ENCODE assay signal across 8 mouse cellular contexts in genomic region chrX:153724400-153724799, GRCm38 (mm10). TPM values are rescaled to one million over a fixed set of nuclear protein-coding genes. Genes with fewer than 3 reads are reported as not detected.
DNase-seq lines count a peak whose midpoint lies in the region; ATAC-seq and TF ChIP-seq lines count a peak whose summit lies in the region.

No protein-coding gene starts in this region.

- TF ChIP-seq EP300 in MEL (IDR thresholded peaks at IDR 0.05; ENCODE audit: low read depth in 1 of 2, low read length in 2 of 2): no peak
- no peak for TF ChIP-seq EP300 in liver, embryonic 14.5 days (IDR thresholded peaks at IDR 0.05; ENCODE audit: low read depth)
- TF ChIP-seq EP300 in stomach, postnatal 0 days (optimal IDR thresholded peaks at IDR 0.05): no peak

- H3K36me3 ChIP-seq in heart, embryonic 12.5 days: no peaks in the 10 kb centered on the region
- peaks cover 9 to 17% of the 10 kb centered on the region in 2 experiments for H3K36me3 ChIP-seq in MEL (ENCODE audit: control insufficient read depth in 1 of 2, insufficient read depth in 2 of 2, low read length in 2 of 2)
- no peaks in the 10 kb centered on the region for H3K36me3 ChIP-seq in forebrain, embryonic 12.5 days (replicated peaks)
- no peaks in the 10 kb centered on the region for H3K36me3 ChIP-seq in liver, embryonic 14.5 days (replicated peaks; ENCODE audit: control insufficient read depth, insufficient read depth, low read depth)
- no peaks in the 10 kb centered on the region for H3K36me3 ChIP-seq in stomach, postnatal 0 days (ENCODE audit: control insufficient read depth, insufficient read depth, low read length)

- H3K79me2 ChIP-seq in MEL (ENCODE audit: control insufficient read depth, insufficient read depth, low read length, poor library complexity): peaks cover 25% of the 10 kb centered on the region

- no peaks in the 10 kb centered on the region for H3K27me3 ChIP-seq in heart, embryonic 12.5 days (replicated peaks)
- no peaks in the 10 kb centered on the region for H3K27me3 ChIP-seq in MEL (ENCODE audit: control insufficient read depth in 1 of 2, insufficient read depth in 2 of 2, low read length in 2 of 2)
- no peaks in the 10 kb centered on the region for H3K27me3 ChIP-seq in forebrain, embryonic 12.5 days
- H3K27me3 ChIP-seq in liver, embryonic 14.5 days (ENCODE audit: control insufficient read depth, insufficient read depth, low read length): no peaks in the 10 kb centered on the region
- no peaks in the 10 kb centered on the region for H3K27me3 ChIP-seq in stomach, postnatal 0 days (ENCODE audit: control insufficient read depth, insufficient read depth, low read length)

- WGBS in heart, embryonic 12.5 days: 42% methylated on average over 3 of the region's 3 CpGs
- 17% methylated on average over 3 of the region's 3 CpGs for WGBS in forebrain, embryonic 12.5 days
- 32% methylated on average over 3 of the region's 3 CpGs for WGBS in liver, embryonic 14.5 days (ENCODE audit: insufficient replicate concordance)
- WGBS in stomach, postnatal 0 days: 28% methylated on average over 3 of the region's 3 CpGs

- TF ChIP-seq RAD21 in MEL (IDR thresholded peaks at IDR 0.05; ENCODE audit: low read depth, low read length): no peak

- no peaks in the 10 kb centered on the region for H3K4me1 ChIP-seq in heart, embryonic 12.5 days (replicated peaks)
- peaks cover 2 to 14% of the 10 kb centered on the region in 2 experiments; a peak in 3 of 4 replicates for H3K4me1 ChIP-seq in MEL (ENCODE audit: control insufficient read depth in 1 of 2, insufficient read depth in 2 of 2, low read length in 2 of 2)
- no peaks in the 10 kb centered on the region for H3K4me1 ChIP-seq in forebrain, embryonic 12.5 days
- H3K4me1 ChIP-seq in liver, embryonic 14.5 days (replicated peaks; ENCODE audit: control insufficient read depth in 2 of 2, insufficient read depth in 2 of 2, low read length in 1 of 2): no peaks in the 10 kb centered on the region
- no peaks in the 10 kb centered on the region for H3K4me1 ChIP-seq in stomach, postnatal 0 days (replicated peaks; ENCODE audit: control insufficient read depth, insufficient read depth)

- H3K4me3 ChIP-seq in heart, embryonic 12.5 days: peak overlapping the region; percentile 40
- H3K4me3 ChIP-seq in MEL (ENCODE audit: control insufficient read depth in 1 of 2, insufficient read depth in 1 of 2, low read depth in 2 of 2, low read length in 2 of 2): peak overlapping the region; percentile 86 to 99
- peak overlapping the region; percentile 50 for H3K4me3 ChIP-seq in forebrain, embryonic 12.5 days (replicated peaks)
- peak overlapping the region; percentile 4 to 29; a peak in 3 of 4 replicates for H3K4me3 ChIP-seq in liver, embryonic 14.5 days (ENCODE audit: insufficient read depth in 1 of 2, low read depth in 2 of 2, low read length in 2 of 2)
- H3K4me3 ChIP-seq in stomach, postnatal 0 days (ENCODE audit: low read depth, low read length): peak overlapping the region; percentile 56

- no peak overlapping the region for H3K9ac ChIP-seq in heart, embryonic 12.5 days
- peak overlapping the region; percentile 98 for H3K9ac ChIP-seq in MEL (ENCODE audit: control insufficient read depth, low read depth, low read length, poor library complexity, severe bottlenecking)
- peak overlapping the region; percentile 38; the same call in 1 of the 2 replicates for H3K9ac ChIP-seq in forebrain, embryonic 12.5 days
- H3K9ac ChIP-seq in liver, embryonic 14.5 days (replicated peaks): no peak overlapping the region
- H3K9ac ChIP-seq in stomach, postnatal 0 days (ENCODE audit: low read length): no peak overlapping the region

- H3K27ac ChIP-seq in heart, embryonic 12.5 days (ENCODE audit: poor library complexity, severe bottlenecking): no peak overlapping the region
- H3K27ac ChIP-seq in MEL (ENCODE audit: control insufficient read depth, low read depth, low read length): no peak overlapping the region
- H3K27ac ChIP-seq in forebrain, embryonic 12.5 days: peak overlapping the region; percentile 70
- no peak overlapping the region for H3K27ac ChIP-seq in liver, embryonic 14.5 days
- H3K27ac ChIP-seq in stomach, postnatal 0 days (replicated peaks): no peak overlapping the region

- TF ChIP-seq CTCF in MEL (IDR thresholded peaks at IDR 0.05 in 2 of 3, conservative IDR thresholded peaks at IDR 0.05 in 1 of 3; ENCODE audit: control insufficient read depth in 1 of 3, insufficient read depth in 1 of 3, low read depth in 2 of 3, low read length in 3 of 3, poor library complexity in 1 of 3, severe bottlenecking in 1 of 3): no peak
- TF ChIP-seq CTCF in liver, embryonic 14.5 days (IDR thresholded peaks at IDR 0.05; ENCODE audit: low read depth): no peak
- TF ChIP-seq CTCF in stomach, postnatal 0 days (IDR thresholded peaks at IDR 0.05; ENCODE audit: low read depth): no peak

- H3K4me2 ChIP-seq in heart, embryonic 12.5 days: peak overlapping the region; percentile 64
- H3K4me2 ChIP-seq in forebrain, embryonic 12.5 days: peak overlapping the region; percentile 51
- H3K4me2 ChIP-seq in liver, embryonic 14.5 days (ENCODE audit: low read depth): peak overlapping the region; percentile 50
- peak overlapping the region; percentile 51 for H3K4me2 ChIP-seq in stomach, postnatal 0 days (replicated peaks; ENCODE audit: low read depth)

- no peak for DNase-seq in heart, postnatal 36 days
- DNase-seq in MEL (ENCODE audit: low read depth, low spot score): peak; percentile 66
- DNase-seq in liver, embryonic 14.5 days (ENCODE audit: low read depth in 3 of 3, low spot score in 3 of 3): no peak
- no peak for DNase-seq in stomach, postnatal 0 days (ENCODE audit: low spot score)
- no peak for DNase-seq in left cerebral cortex, postnatal 4 days
- DNase-seq in right cerebral cortex, postnatal 4 days: no peak

- TF ChIP-seq POLR2A in MEL (IDR thresholded peaks at IDR 0.05; ENCODE audit: control insufficient read depth in 1 of 2, insufficient read depth in 1 of 2, low read depth in 1 of 2, low read length in 2 of 2, poor library complexity in 1 of 2): no peak

- ATAC-seq in heart, embryonic 12.5 days (ENCODE audit: insufficient number of reproducible peaks, low FRiP score): no peak
- ATAC-seq in forebrain, embryonic 12.5 days (ENCODE audit: low FRiP score): peak; percentile 53
- ATAC-seq in liver, embryonic 14.5 days (ENCODE audit: insufficient read depth): no peak
- no peak for ATAC-seq in stomach, postnatal 0 days (ENCODE audit: low FRiP score, low TSS enrichment)

- H3K9me3 ChIP-seq in heart, embryonic 12.5 days (replicated peaks): no peaks in the 10 kb centered on the region
- no peaks in the 10 kb centered on the region for H3K9me3 ChIP-seq in MEL (replicated peaks; ENCODE audit: insufficient read depth, low read length)
- no peaks in the 10 kb centered on the region for H3K9me3 ChIP-seq in forebrain, embryonic 12.5 days
- no peaks in the 10 kb centered on the region for H3K9me3 ChIP-seq in liver, embryonic 14.5 days (ENCODE audit: control insufficient read depth, low read length)
- H3K9me3 ChIP-seq in stomach, postnatal 0 days (ENCODE audit: control insufficient read depth, low read length): no peaks in the 10 kb centered on the region

- intact Hi-C loops in heart, postnatal 36 days (cut with DNase I): loop anchor here (5.0 kb wide), 3 partner anchors 87 to 337 kb away; partner anchors contain the start of gene Ubqln2
- intact Hi-C loops in left cerebral cortex, postnatal 4 days (cut with DNase I): no loop called here

TF ChIP-seq in MEL, 35 proteins besides CTCF, POLR2A, EP300 and RAD21:
- TF ChIP-seq SMC3 (IDR thresholded peaks at IDR 0.05; ENCODE audit: low read depth, low read length): no peak

RNA-seq across cellular contexts. Expression of gene Nbdy, which starts 1.0 kb away (rescaled TPM):
- polyA plus RNA-seq in heart, embryonic 12.5 days (2016; fragmentation: Nextera tagmentation; extraction: Ambion mirVana): 68.7 and 73.6 TPM in 2 replicates
- total RNA-seq in heart, postnatal 36 days (2021): 10 to 100 TPM; 20.4 to 24.4 TPM
- total RNA-seq in MEL (2012; rRNA removed): 30.4 and 35.4 TPM in 2 replicates
- 10 to 100 TPM in 1 of 2 experiments, not detected in 1; 75.7 TPM for polyA plus RNA-seq in MEL (2012; ENCODE audit: insufficient read depth in 1 of 2, insufficient read length in 2 of 2, low read depth in 1 of 2, low replicate concordance in 2 of 2, missing spikeins in 1 of 2)
- polyA plus RNA-seq in forebrain, embryonic 12.5 days (2016; fragmentation: Nextera tagmentation; extraction: Ambion mirVana): 75.5 and 78.4 TPM in 2 replicates
- polyA plus RNA-seq in liver, embryonic 14.5 days (2012; rRNA removed): 9.1 and 11.5 TPM in 2 replicates
- 17.4 and 17.8 TPM in 2 replicates for polyA plus RNA-seq in liver, embryonic 14.5 days (2014; fragmentation: Nextera tagmentation; extraction: Ambion mirVana)
- 90.9 and 96.9 TPM in 2 replicates for polyA plus RNA-seq in stomach, postnatal 0 days (2015; fragmentation: Nextera tagmentation; extraction: Ambion mirVana)
- 10 to 100 TPM; 61.5 to 66.9 TPM for total RNA-seq in left cerebral cortex, postnatal 4 days (2021)

RNA-seq across cellular contexts. Expression of gene Kctd12b, which starts 28.2 kb away (rescaled TPM):
- polyA plus RNA-seq in heart, embryonic 12.5 days (2016; fragmentation: Nextera tagmentation; extraction: Ambion mirVana): 3.8 and 4.1 TPM in 2 replicates
- 1 to 10 TPM; 9.4 to 9.6 TPM for total RNA-seq in heart, postnatal 36 days (2021)
- not detected in 2 replicates for total RNA-seq in MEL (2012; rRNA removed)
- not detected for polyA plus RNA-seq in MEL (2012; ENCODE audit: insufficient read depth in 1 of 2, insufficient read length in 2 of 2, low read depth in 1 of 2, low replicate concordance in 2 of 2, missing spikeins in 1 of 2)
- polyA plus RNA-seq in forebrain, embryonic 12.5 days (2016; fragmentation: Nextera tagmentation; extraction: Ambion mirVana): 2.4 and 2.9 TPM in 2 replicates
- 0.55 and 0.60 TPM in 2 replicates for polyA plus RNA-seq in liver, embryonic 14.5 days (2012; rRNA removed)
- 0.38 and 0.66 TPM in 2 replicates for polyA plus RNA-seq in liver, embryonic 14.5 days (2014; fragmentation: Nextera tagmentation; extraction: Ambion mirVana)
- 2.5 and 2.6 TPM in 2 replicates for polyA plus RNA-seq in stomach, postnatal 0 days (2015; fragmentation: Nextera tagmentation; extraction: Ambion mirVana)
- 1 to 10 TPM; 4.3 to 5.2 TPM for total RNA-seq in left cerebral cortex, postnatal 4 days (2021)

Comparison
In these comparisons a context has a peak if more than half of its experiments do, and no peak if none do; other contexts are left out.
1. H3K4me3 ChIP-seq: peak in every context shown above with its lines; median percentile 92 in MEL; 56 in stomach, postnatal 0 days; 50 in forebrain, embryonic 12.5 days; 40 in heart, embryonic 12.5 days; 16 in liver, embryonic 14.5 days.
2. H3K9ac ChIP-seq: peak in MEL (single experiment) and forebrain, embryonic 12.5 days (single experiment); none in heart, embryonic 12.5 days (single experiment), liver, embryonic 14.5 days (single experiment) and stomach, postnatal 0 days (single experiment).
3. Peak in every context shown above with its lines, with median percentiles within 50 percentile points of each other: H3K4me2 ChIP-seq.